Mouse (Mus musculus) heart, embryonic 10.5 days (tissue): ENCODE measurements around the gene Lmnb2. TPM values are rescaled to one million over a fixed set of nuclear protein-coding genes. Genes with fewer than 3 reads are reported as not detected.

Source experiments
- DNase-seq: peaks from one replicate; pipeline ENCODE4 v3.0.0-alpha.2; 2017; ENCODE audit warnings: low spot score
- H3K27ac ChIP-seq: fragments of 300-500 bp; sonication (generic); 2 replicates; pipeline ENCODE4 v1.5.1; 2016; ENCODE audit warnings: mild to moderate bottlenecking
- H3K27me3 ChIP-seq: fragments of 300-500 bp; sonication (generic); 2 replicates; pipeline ENCODE4 v1.6.1; 2016; ENCODE audit warnings: mild to moderate bottlenecking; ENCODE audit not compliant: poor library complexity, insufficient read depth, severe bottlenecking
- H3K36me3 ChIP-seq: fragments of 300-500 bp; sonication (generic); 2 replicates; pipeline ENCODE4 v1.6.1; 2016; ENCODE audit warnings: mild to moderate bottlenecking, moderate library complexity
- H3K4me1 ChIP-seq: fragments of 300-500 bp; sonication (generic); 2 replicates; pipeline ENCODE4 v1.6.1; 2016; ENCODE audit warnings: mild to moderate bottlenecking
- H3K4me3 ChIP-seq: fragments of 300-500 bp; sonication (generic); 2 replicates; pipeline ENCODE4 v1.5.1; 2016; ENCODE audit warnings: mild to moderate bottlenecking, moderate library complexity
- H3K9me3 ChIP-seq: fragments of 300-500 bp; sonication (generic); 2 replicates; pipeline ENCODE4 v1.6.1; 2016; ENCODE audit warnings: mild to moderate bottlenecking, moderate library complexity
- WGBS: fragments of 180-500 bp; shearing (Covaris S2); methylation state at CpG from one replicate; pipeline ENCODE4 v1.1.7; 2016; 5-methylcytosine and 5-hydroxymethylcytosine counted together
- polyA plus RNA-seq: library from polyadenylated mRNA; unstranded; fragments of >200 nt; fragmentation: Nextera tagmentation; extraction: Ambion mirVana; gene quantifications from 2 replicates; pipeline ENCODE4 v1.2.1, GENCODE M21; 2016

Lmnb2 gene
- polyA plus RNA-seq, 1 experiment from 2014 or later = 47.3 TPM

GRCm38 (mm10) chr10:80899074-80899473 lies 19.0 kb downstream of the Lmnb2 start:
- DNase-seq = no peak
- Histone ChIP-seq H3K4me1 (peaks cover 36% of the 10 kb centered on the region), H3K36me3 (peaks cover 38% of the 10 kb centered on the region), H3K4me3 (peak overlapping the region; percentile 77), H3K27ac (no peak overlapping the region), H3K9me3 (no peaks in the 10 kb centered on the region), H3K27me3 (peaks cover 13% of the 10 kb centered on the region)
- WGBS = 87% methylated on average over 8 of the region's 8 CpGs

- H3K4me1 ChIP-seq = peaks cover 34% of the 10 kb centered on the region
- H3K4me3 ChIP-seq = peak overlapping the region; percentile 40
- H3K36me3 ChIP-seq = peaks cover 27% of the 10 kb centered on the region
- 24% methylated on average over 41 of the region's 41 CpGs for WGBS
- H3K9me3 ChIP-seq = no peaks in the 10 kb centered on the region
- DNase-seq = no peak
- H3K27me3 ChIP-seq = peaks cover 13% of the 10 kb centered on the region
- peak overlapping the region; percentile 63 for H3K27ac ChIP-seq
Observed at GRCm38 (mm10) chr10:80897861-80898510, 20.1 kb downstream of the Lmnb2 start.

GRCm38 (mm10) chr10:80896581-80897485 lies 21.2 kb downstream of the Lmnb2 start:
- H3K4me1 ChIP-seq = peaks cover 34% of the 10 kb centered on the region
- peaks cover 16% of the 10 kb centered on the region for H3K36me3 ChIP-seq
- H3K27ac ChIP-seq = no peak overlapping the region
- no peak overlapping the region for H3K4me3 ChIP-seq
- H3K27me3 ChIP-seq = peaks cover 13% of the 10 kb centered on the region
- no peak for DNase-seq
- 0 out of 2 replicates have a peak, but pooled peaks cover 6% of the 10 kb centered on the region for H3K9me3 ChIP-seq
- WGBS = 60% methylated on average over 24 of the region's 24 CpGs

GRCm38 (mm10) chr10:80895697-80896096 lies 22.3 kb downstream of the Lmnb2 start:
- H3K4me3 ChIP-seq = no peak overlapping the region
- no peak overlapping the region for H3K27ac ChIP-seq
- WGBS = 73% methylated on average over 6 of the region's 6 CpGs
- H3K9me3 ChIP-seq = 0 out of 2 replicates have a peak, but pooled peaks cover 6% of the 10 kb centered on the region
- peaks cover 17% of the 10 kb centered on the region for H3K27me3 ChIP-seq
- DNase-seq = no peak
- peaks cover 12% of the 10 kb centered on the region for H3K36me3 ChIP-seq
- H3K4me1 ChIP-seq = peaks cover 31% of the 10 kb centered on the region

- no peak for DNase-seq
- Histone ChIP-seq H3K9me3 (0 out of 2 replicates have a peak, but pooled peaks cover 6% of the 10 kb centered on the region), H3K36me3 (peaks cover 12% of the 10 kb centered on the region), H3K27ac (no peak overlapping the region), H3K4me3 (no peak overlapping the region), H3K27me3 (peaks cover 23% of the 10 kb centered on the region), H3K4me1 (peaks cover 30% of the 10 kb centered on the region)
- 83% methylated on average over 7 of the region's 7 CpGs for WGBS
Observed at GRCm38 (mm10) chr10:80895100-80895499, 22.9 kb downstream of the Lmnb2 start.

- H3K27me3 ChIP-seq = peaks cover 40% of the 10 kb centered on the region
- WGBS = 67% methylated on average over 11 of the region's 11 CpGs
- no peak overlapping the region for H3K27ac ChIP-seq
- DNase-seq = no peak
- no peaks in the 10 kb centered on the region for H3K9me3 ChIP-seq
- H3K36me3 ChIP-seq = no peaks in the 10 kb centered on the region
- no peak overlapping the region for H3K4me3 ChIP-seq
- H3K4me1 ChIP-seq = peaks cover 3% of the 10 kb centered on the region; the same call in 1 of the 2 replicates
Observed at GRCm38 (mm10) chr10:80887181-80887580, 30.9 kb downstream of the Lmnb2 start.

GRCm38 (mm10) chr10:80881301-80881700 lies 36.7 kb downstream of the Lmnb2 start:
- Histone ChIP-seq H3K9me3 (no peaks in the 10 kb centered on the region), H3K27ac (no peak overlapping the region), H3K4me1 (peaks cover 16% of the 10 kb centered on the region), H3K27me3 (peaks cover 8% of the 10 kb centered on the region; the same call in 1 of the 2 replicates), H3K36me3 (no peaks in the 10 kb centered on the region), H3K4me3 (no peak overlapping the region)
- no peak for DNase-seq
- WGBS = 23% methylated on average over 10 of the region's 10 CpGs

GRCm38 (mm10) chr10:80880901-80881300 lies 37.1 kb downstream of the Lmnb2 start:
- DNase-seq = no peak
- H3K4me1 ChIP-seq = peaks cover 19% of the 10 kb centered on the region
- H3K4me3 ChIP-seq = no peak overlapping the region
- H3K36me3 ChIP-seq = no peaks in the 10 kb centered on the region
- H3K9me3 ChIP-seq = no peaks in the 10 kb centered on the region
- 67% methylated on average over 2 of the region's 2 CpGs for WGBS
- peaks cover 8% of the 10 kb centered on the region; the same call in 1 of the 2 replicates for H3K27me3 ChIP-seq
- no peak overlapping the region for H3K27ac ChIP-seq

DNA sequence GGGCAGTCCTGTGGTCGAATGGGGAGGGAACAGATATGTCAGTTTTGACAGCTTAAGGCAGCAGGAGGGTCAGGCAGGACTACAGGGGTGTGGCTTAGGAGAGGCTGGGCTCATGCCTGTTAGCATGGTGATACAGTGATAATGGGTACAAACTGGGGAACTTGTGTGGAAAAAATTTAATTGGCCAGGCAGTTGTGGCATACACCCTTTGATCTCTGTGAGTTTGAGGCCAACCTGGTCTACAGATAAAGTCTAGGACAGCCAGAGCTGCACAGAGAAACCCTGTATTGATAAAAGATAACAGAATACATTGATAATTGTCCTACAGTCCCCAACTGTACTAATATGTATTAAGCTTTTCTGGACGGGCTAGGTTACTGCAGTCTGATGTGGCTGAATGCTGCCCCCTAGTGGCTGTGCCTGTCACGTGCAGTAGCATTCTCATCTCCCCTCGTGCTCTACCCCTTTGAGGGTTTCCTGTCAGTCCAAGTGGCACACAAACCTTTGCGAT lies 37.9 kb downstream of the Lmnb2 start:
- WGBS = 12% methylated on average over 5 of the region's 5 CpGs
- no peaks in the 10 kb centered on the region for H3K36me3 ChIP-seq
- no peaks in the 10 kb centered on the region for H3K9me3 ChIP-seq
- peaks cover 19% of the 10 kb centered on the region for H3K4me1 ChIP-seq
- H3K27me3 ChIP-seq = peaks cover 10% of the 10 kb centered on the region; the same call in 1 of the 2 replicates
- DNase-seq = no peak
- H3K4me3 ChIP-seq = no peak overlapping the region
- no peak overlapping the region for H3K27ac ChIP-seq

- no peaks in the 10 kb centered on the region for H3K9me3 ChIP-seq
- no peak overlapping the region for H3K4me3 ChIP-seq
- DNase-seq = no peak
- H3K27ac ChIP-seq = peak overlapping the region; percentile 43; the same call in 1 of the 2 replicates
- WGBS = 22% methylated on average over 3 of the region's 3 CpGs
- H3K27me3 ChIP-seq = peaks cover 38% of the 10 kb centered on the region
- no peaks in the 10 kb centered on the region for H3K36me3 ChIP-seq
- peaks cover 25% of the 10 kb centered on the region for H3K4me1 ChIP-seq
Observed at GRCm38 (mm10) chr10:80876594-80876993, 41.5 kb downstream of the Lmnb2 start.

DNA sequence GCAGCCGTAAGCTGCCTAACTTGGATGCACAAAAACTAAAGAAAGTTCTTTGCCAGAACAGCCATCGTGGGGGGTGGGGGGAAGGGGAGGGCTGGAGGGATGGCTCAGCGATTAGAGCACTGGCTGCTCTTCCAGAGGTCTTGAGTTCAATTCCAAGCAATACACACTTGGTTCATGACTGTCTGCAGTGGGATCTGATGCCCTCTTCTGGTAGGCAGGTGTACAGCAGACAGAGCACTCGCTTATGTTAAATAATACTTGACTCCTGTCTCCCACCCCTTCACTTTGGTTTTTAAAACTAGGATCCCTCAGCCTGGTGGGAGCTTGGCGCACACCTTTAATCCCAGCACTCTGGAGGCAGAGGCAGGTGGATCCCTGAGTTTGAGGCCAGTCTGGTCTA lies 42.0 kb downstream of the Lmnb2 start:
- no peak for DNase-seq
- H3K4me3 ChIP-seq = no peak overlapping the region
- WGBS = 24% methylated on average over 5 of the region's 5 CpGs

DNA sequence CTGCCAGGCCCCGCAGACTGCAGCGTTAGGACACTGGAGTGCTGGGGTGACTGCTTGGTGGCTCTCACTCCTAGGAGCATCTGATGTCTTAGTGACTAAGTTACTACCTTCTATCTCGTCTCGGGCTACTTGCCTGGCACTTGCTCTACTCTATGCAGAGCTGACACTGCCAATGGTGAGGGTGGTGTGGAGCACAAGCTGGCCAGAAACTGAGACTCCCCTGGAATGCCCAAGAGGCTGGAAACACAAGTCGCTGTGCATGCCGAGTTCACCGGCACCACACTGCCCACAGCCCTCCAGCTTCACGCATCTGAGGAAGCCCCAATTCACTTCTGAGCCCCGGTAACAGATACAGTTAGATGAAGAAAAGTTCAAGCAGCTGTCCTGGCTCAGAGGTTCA lies 44.0 kb downstream of the Lmnb2 start:
- H3K27ac ChIP-seq = no peak overlapping the region
- no peaks in the 10 kb centered on the region for H3K36me3 ChIP-seq
- no peaks in the 10 kb centered on the region for H3K9me3 ChIP-seq
- no peak overlapping the region for H3K4me3 ChIP-seq
- DNase-seq = no peak
- peaks cover 44% of the 10 kb centered on the region for H3K27me3 ChIP-seq
- H3K4me1 ChIP-seq = peaks cover 18% of the 10 kb centered on the region
- WGBS = 80% methylated on average over 9 of the region's 9 CpGs

More for the DNA sequence above, 42.0 kb downstream of the Lmnb2 start:
- H3K9me3 ChIP-seq = no peaks in the 10 kb centered on the region
- no peaks in the 10 kb centered on the region for H3K36me3 ChIP-seq
- peaks cover 25% of the 10 kb centered on the region for H3K4me1 ChIP-seq
- peaks cover 43% of the 10 kb centered on the region for H3K27me3 ChIP-seq
- H3K27ac ChIP-seq = peak overlapping the region; percentile 43; the same call in 1 of the 2 replicates

GRCm38 (mm10) chr10:80871581-80871980 lies 46.5 kb downstream of the Lmnb2 start, which contains the start of gene Tmprss9:
Gene Tmprss9, plus strand, starts transcription at chr10:80871848.
- no peak within 1 kb of the TSS for H3K27ac ChIP-seq
- H3K27me3 ChIP-seq = peaks cover 37% of the 10 kb centered on the region
- peaks cover 22% of the 10 kb centered on the region for H3K36me3 ChIP-seq
- no peak for DNase-seq
- H3K9me3 ChIP-seq = no peaks in the 10 kb centered on the region
- WGBS = 23% methylated on average over 9 of the region's 9 CpGs
- H3K4me1 ChIP-seq = peaks cover 15% of the 10 kb centered on the region
- H3K4me3 ChIP-seq = no peak within 1 kb of the TSS
